Mouse (Mus musculus) limb, embryonic 14.5 days (tissue): ENCODE measurements around the gene Fmo5. TPM values are rescaled to one million over a fixed set of nuclear protein-coding genes. Genes with fewer than 3 reads are reported as not detected.
A peak's percentile ranks its signal among the peaks of the same experiment; 100 is the strongest.

Source experiments
- ATAC-seq: fragments of 200-750 bp; cut with Nextera tagmentation; 2 replicates; pipeline ENCODE4 v1.8.0; 2017; ENCODE audit warnings: low read depth, moderate number of reproducible peaks, moderate TSS enrichment; ENCODE audit not compliant: low FRiP score
- DNase-seq: peaks from one replicate; pipeline ENCODE4 v3.0.0-alpha.2; 2015; ENCODE audit warnings: low spot score
- H3K27ac ChIP-seq: fragments of 300-500 bp; sonication (generic); replicated peaks from 2 replicates; pipeline ENCODE4 v1.5.1; 2014; ENCODE audit warnings: low read depth, mild to moderate bottlenecking, low read length, moderate library complexity, mixed read lengths
- H3K27me3 ChIP-seq: fragments of 300-500 bp; sonication (generic); 2 replicates; pipeline ENCODE4 v1.6.1; 2014; ENCODE audit warnings: low read length, mixed read lengths; ENCODE audit not compliant: control insufficient read depth, insufficient read depth
- H3K36me3 ChIP-seq: fragments of 300-500 bp; sonication (generic); 2 replicates; pipeline ENCODE4 v1.6.1; 2014; ENCODE audit warnings: mild to moderate bottlenecking, low read length, moderate library complexity, mixed read lengths; ENCODE audit not compliant: control insufficient read depth, insufficient read depth
- H3K4me1 ChIP-seq: fragments of 300-500 bp; sonication (generic); 2 replicates; pipeline ENCODE4 v1.6.1; 2014; ENCODE audit warnings: antibody characterized with exemption, low read length, mixed read lengths; ENCODE audit not compliant: control insufficient read depth, insufficient read depth
- H3K4me2 ChIP-seq: fragments of 300-500 bp; sonication (generic); replicated peaks from 2 replicates; pipeline ENCODE4 v1.6.1; 2014; ENCODE audit warnings: low read depth, mild to moderate bottlenecking, low read length, moderate library complexity; ENCODE audit not compliant: severe bottlenecking
- H3K4me3 ChIP-seq: fragments of 300-500 bp; sonication (generic); replicated peaks from 2 replicates; pipeline ENCODE4 v1.5.1; 2014; ENCODE audit warnings: low read length
- H3K9ac ChIP-seq: fragments of 300-500 bp; sonication (generic); 2 replicates; pipeline ENCODE4 v1.6.1; 2014; ENCODE audit warnings: mild to moderate bottlenecking, low read depth, low read length, moderate library complexity; ENCODE audit not compliant: severe bottlenecking
- H3K9me3 ChIP-seq: fragments of 300-500 bp; sonication (generic); 2 replicates; pipeline ENCODE4 v1.6.1; 2016; ENCODE audit warnings: low read length; ENCODE audit not compliant: control insufficient read depth
- POLR2A ChIP-seq: fragments of 200-500 bp; IDR thresholded peaks from 2 replicates; pipeline ENCODE4 v1.8.0; 2012; ENCODE audit warnings: inconsistent platforms, mild to moderate bottlenecking, moderate library complexity, borderline replicate concordance; ENCODE audit not compliant: insufficient read depth, insufficient read length; ENCODE audit errors: extremely low read depth
- WGBS: fragments of 180-500 bp; shearing (Covaris S2); extraction: QIAGEN DNeasy Blood & Tissue Kit; methylation state at CpG from one replicate; pipeline ENCODE4 v1.1.7; 2014; 5-methylcytosine and 5-hydroxymethylcytosine counted together
- polyA plus RNA-seq, 2 experiments: library from polyadenylated mRNA; depleted of rRNA in 1 of 2; stranded (reverse) in 1 of 2; unstranded in 1 of 2; fragments of >200 nt; fragmentation: Nextera tagmentation in 1 of 2; extraction: Ambion mirVana in 1 of 2; gene quantifications; 2 replicates each; pipeline versions ENCODE4 v1.2.1 to v1.2.3; 2012 to 2014

Gene Fmo5
- polyA plus RNA-seq, 2 experiments = 2.3 to 2.8 TPM

- DNase-seq (no peak), ATAC-seq (no peak)
- 59% methylated on average over 3 of the region's 3 CpGs for WGBS
- no peaks in the 10 kb centered on the region for H3K36me3 ChIP-seq
- H3K9ac ChIP-seq = no peak overlapping the region
- H3K4me2 ChIP-seq = no peak overlapping the region
- no peak for TF ChIP-seq POLR2A
- H3K27me3 ChIP-seq = no peaks in the 10 kb centered on the region
- H3K4me1 ChIP-seq = no peaks in the 10 kb centered on the region
- no peak overlapping the region for H3K27ac ChIP-seq
- no peak overlapping the region for H3K4me3 ChIP-seq
- H3K9me3 ChIP-seq = no peaks in the 10 kb centered on the region
These were observed 20.4 kb downstream of the Fmo5 start for GRCm38 (mm10) chr3:97649022-97649421.

- H3K4me2 ChIP-seq = no peak overlapping the region
These were observed 20.9 kb downstream of the Fmo5 start for GRCm38 (mm10) chr3:97649469-97649868.

GRCm38 (mm10) chr3:97651604-97652003 lies 23.0 kb downstream of the Fmo5 start:
- H3K4me2 ChIP-seq = no peak overlapping the region
- DNase-seq (no peak), ATAC-seq (no peak)
- no peaks in the 10 kb centered on the region for H3K9me3 ChIP-seq
- H3K27ac ChIP-seq = no peak overlapping the region
- H3K4me3 ChIP-seq = no peak overlapping the region
- TF ChIP-seq POLR2A = no peak
- H3K27me3 ChIP-seq = no peaks in the 10 kb centered on the region
- no peaks in the 10 kb centered on the region for H3K4me1 ChIP-seq
- no peak overlapping the region for H3K9ac ChIP-seq
- no peaks in the 10 kb centered on the region for H3K36me3 ChIP-seq
- WGBS = 89% methylated on average over 10 of the region's 10 CpGs

More at GRCm38 (mm10) chr3:97649469-97649868, 20.9 kb downstream of the Fmo5 start:
- no peaks in the 10 kb centered on the region for H3K27me3 ChIP-seq
- DNase-seq (no peak), ATAC-seq (no peak)
- WGBS = 74% methylated on average over 6 of the region's 6 CpGs
- no peak overlapping the region for H3K9ac ChIP-seq
- H3K36me3 ChIP-seq = no peaks in the 10 kb centered on the region
- H3K9me3 ChIP-seq = no peaks in the 10 kb centered on the region
- TF ChIP-seq POLR2A = no peak
- H3K27ac ChIP-seq = no peak overlapping the region
- no peaks in the 10 kb centered on the region for H3K4me1 ChIP-seq
- H3K4me3 ChIP-seq = no peak overlapping the region

- Histone ChIP-seq H3K27me3 (no peaks in the 10 kb centered on the region), H3K27ac (no peak overlapping the region), H3K4me3 (no peak overlapping the region), H3K36me3 (no peaks in the 10 kb centered on the region), H3K9ac (no peak overlapping the region), H3K4me2 (no peak overlapping the region), H3K9me3 (no peaks in the 10 kb centered on the region), H3K4me1 (0 out of 2 replicates have a peak, but pooled peaks cover 4% of the 10 kb centered on the region)
- no peak for ATAC-seq
- DNase-seq = no peak
- 92% methylated on average over 5 of the region's 5 CpGs for WGBS
- TF ChIP-seq POLR2A = no peak
These were observed 25.2 kb downstream of the Fmo5 start for GRCm38 (mm10) chr3:97653781-97654180.

- no peak overlapping the region for H3K27ac ChIP-seq
- TF ChIP-seq POLR2A = no peak
- H3K9ac ChIP-seq = no peak overlapping the region
- 87% methylated on average over 8 of the region's 8 CpGs for WGBS
- H3K9me3 ChIP-seq = no peaks in the 10 kb centered on the region
- no peak overlapping the region for H3K4me2 ChIP-seq
- no peak overlapping the region for H3K4me3 ChIP-seq
- no peak for ATAC-seq
- H3K27me3 ChIP-seq = no peaks in the 10 kb centered on the region
- DNase-seq = no peak
- no peaks in the 10 kb centered on the region for H3K36me3 ChIP-seq
- 0 out of 2 replicates have a peak, but pooled peaks cover 11% of the 10 kb centered on the region for H3K4me1 ChIP-seq
These were observed 26.3 kb downstream of the Fmo5 start for GRCm38 (mm10) chr3:97654901-97655300.

- Histone ChIP-seq H3K4me2 (peak within 1 kb of the TSS; percentile 63), H3K9ac (peak within 1 kb of the TSS; percentile 61), H3K27ac (no peak within 1 kb of the TSS), H3K4me1 (0 out of 2 replicates have a peak, but pooled peaks cover 11% of the 10 kb centered on the region), H3K9me3 (no peaks in the 10 kb centered on the region), H3K36me3 (peaks cover 9% of the 10 kb centered on the region; the same call in 1 of the 2 replicates), H3K4me3 (peak within 1 kb of the TSS; percentile 87), H3K27me3 (no peaks in the 10 kb centered on the region)
- peak; percentile 83; the same call in 1 of the 2 replicates for TF ChIP-seq POLR2A
- 3% methylated on average over 33 of the region's 51 CpGs for WGBS
- ATAC-seq = peak; percentile 95
- DNase-seq = peak; percentile 97
These were observed 29.2 kb downstream of the Fmo5 start, which contains the start of gene Prkab2 for GRCm38 (mm10) chr3:97657655-97658411. Prkab2 (plus strand) TSS chr3:97658193.
